Mouse (Mus musculus): ENCODE data around the gene Ifit3. TPM values are rescaled to one million over a fixed set of nuclear protein-coding genes. Genes with fewer than 3 reads are reported as not detected.
"Not testable (repeated sequence)": the region's sequence is repeated elsewhere in the genome, so short reads cannot be mapped to it uniquely, and the experiment has no call there.

Gene Ifit3
- polyA plus RNA-seq (2016; fragmentation: Nextera tagmentation; extraction: Ambion mirVana), result 0.74 and 1.3 TPM in 2 replicates

- not testable (repeated sequence) for H3K36me3 ChIP-seq; H3K27ac ChIP-seq; H3K4me1 ChIP-seq; H3K9ac ChIP-seq; H3K4me3 ChIP-seq; ATAC-seq (ENCODE audit: insufficient number of reproducible peaks, insufficient read depth, low FRiP score, low TSS enrichment); H3K4me2 ChIP-seq (replicated peaks); H3K27me3 ChIP-seq; H3K9me3 ChIP-seq
- 37% methylated on average over 2 of the region's 2 CpGs for WGBS
Measured at GRCm38 (mm10) chr19:34583126-34583766, at the start of gene Ifit3. Gene Ifit3 (plus strand): TSS chr19:34583531.

GRCm38 (mm10) chr19:34539422-34539821, 43.9 kb upstream of the Ifit3 start:
- no peaks in the 10 kb centered on the region for H3K27me3 ChIP-seq
- no peaks in the 10 kb centered on the region for H3K36me3 ChIP-seq
- no peaks in the 10 kb centered on the region for H3K9me3 ChIP-seq
- H3K4me3 ChIP-seq, result no peak overlapping the region
- no peak overlapping the region for H3K9ac ChIP-seq
- ATAC-seq (ENCODE audit: insufficient number of reproducible peaks, insufficient read depth, low FRiP score, low TSS enrichment), result no peak
- no peaks in the 10 kb centered on the region for H3K4me1 ChIP-seq
- no peak overlapping the region for H3K27ac ChIP-seq
- no peak overlapping the region for H3K4me2 ChIP-seq (replicated peaks)
- 94% methylated on average over 1 of the region's 1 CpGs for WGBS

DNA sequence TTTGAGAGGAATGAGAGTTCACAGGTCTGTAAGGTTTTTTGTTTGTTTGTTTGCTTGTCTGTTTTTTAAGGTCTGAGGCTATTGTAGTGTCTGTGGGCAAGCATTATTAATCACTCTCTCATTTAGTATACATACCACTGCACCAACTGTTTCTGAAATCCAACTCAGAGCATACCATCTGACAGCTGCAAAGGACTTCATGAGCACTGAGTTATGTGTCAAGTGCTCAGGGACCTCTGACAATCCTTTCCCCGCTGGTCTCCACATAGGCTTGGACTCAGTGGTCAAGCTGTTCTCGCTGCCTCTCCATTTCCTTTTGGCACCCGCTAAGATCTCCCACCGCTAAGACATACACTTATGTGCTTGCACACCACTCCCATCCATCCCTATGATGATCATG, 37.1 kb upstream of the Ifit3 start:
- Histone ChIP-seq H3K4me1 (no peaks in the 10 kb centered on the region), H3K27me3 (no peaks in the 10 kb centered on the region), H3K9me3 (no peaks in the 10 kb centered on the region), H3K9ac (no peak overlapping the region), H3K4me3 (no peak overlapping the region), H3K4me2 (replicated peaks) (no peak overlapping the region), H3K27ac (no peak overlapping the region), H3K36me3 (no peaks in the 10 kb centered on the region)
- ATAC-seq (ENCODE audit: insufficient number of reproducible peaks, insufficient read depth, low FRiP score, low TSS enrichment), result no peak
- WGBS, result 92% methylated on average over 4 of the region's 4 CpGs

DNA sequence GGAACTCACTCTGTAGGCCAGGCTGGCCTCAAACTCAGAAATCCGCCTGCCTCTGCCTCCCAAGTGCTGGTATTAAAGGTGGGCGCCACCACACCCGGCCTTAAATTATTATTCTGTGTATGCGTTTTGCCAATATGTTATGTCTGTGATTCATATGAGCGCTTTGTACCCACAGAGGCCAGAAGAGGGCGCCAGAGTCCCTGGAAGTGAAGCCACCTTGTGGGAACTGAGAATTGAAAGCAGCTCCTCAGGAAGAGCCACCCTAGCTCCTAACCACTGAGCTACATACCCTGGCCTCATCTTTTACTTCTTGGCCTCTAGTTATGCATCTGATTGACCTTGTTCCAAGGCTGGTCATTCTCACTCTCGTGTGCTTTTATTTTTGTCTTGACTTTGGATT, 35.4 kb upstream of the Ifit3 start:
- no peaks in the 10 kb centered on the region for H3K36me3 ChIP-seq
- peaks cover 12% of the 10 kb centered on the region; the same call in 1 of the 2 replicates for H3K4me1 ChIP-seq
- H3K27me3 ChIP-seq, result no peaks in the 10 kb centered on the region
- H3K4me3 ChIP-seq, result no peak overlapping the region
- no peak overlapping the region for H3K27ac ChIP-seq
- ATAC-seq (ENCODE audit: insufficient number of reproducible peaks, insufficient read depth, low FRiP score, low TSS enrichment), result no peak
- no peaks in the 10 kb centered on the region for H3K9me3 ChIP-seq
- no peak overlapping the region for H3K9ac ChIP-seq
- H3K4me2 ChIP-seq (replicated peaks), result no peak overlapping the region
- WGBS, result 28% methylated on average over 7 of the region's 7 CpGs

DNA sequence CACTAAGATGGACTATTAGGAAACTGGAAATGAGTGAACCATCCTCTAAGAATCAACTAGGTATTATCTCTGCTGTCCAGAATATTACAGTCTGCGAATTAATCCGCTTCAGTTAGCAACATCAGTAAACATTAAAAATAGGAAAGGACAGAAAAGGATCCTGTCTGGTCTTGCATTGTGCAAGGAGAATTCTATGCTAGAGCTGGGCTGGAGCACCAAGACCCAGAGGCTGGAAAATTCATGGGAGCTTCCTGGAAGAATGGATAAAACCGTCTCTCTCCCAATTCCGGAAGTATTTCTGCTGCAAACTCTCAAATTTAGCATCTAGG, 33.2 kb upstream of the Ifit3 start:
- Histone ChIP-seq H3K4me1 (peaks cover 20% of the 10 kb centered on the region; the same call in 1 of the 2 replicates), H3K9ac (no peak overlapping the region), H3K4me2 (replicated peaks) (peak overlapping the region; percentile 50), H3K27ac (no peak overlapping the region), H3K36me3 (no peaks in the 10 kb centered on the region), H3K27me3 (no peaks in the 10 kb centered on the region), H3K4me3 (peak overlapping the region; percentile 40), H3K9me3 (no peaks in the 10 kb centered on the region)
- no peak for ATAC-seq (ENCODE audit: insufficient number of reproducible peaks, insufficient read depth, low FRiP score, low TSS enrichment)
- 33% methylated on average over 4 of the region's 4 CpGs for WGBS

- ATAC-seq (ENCODE audit: insufficient number of reproducible peaks, insufficient read depth, low FRiP score, low TSS enrichment), result peak; percentile 87; the same call in 1 of the 2 replicates
- Histone ChIP-seq H3K36me3 (no peaks in the 10 kb centered on the region), H3K4me2 (replicated peaks) (peak within 1 kb of the TSS; percentile 50)
Measured at GRCm38 (mm10) chr19:34550534-34551223, 32.7 kb upstream of the Ifit3 start, which contains the start of gene Ifit2. Gene Ifit2 (plus strand): TSS chr19:34550694.

GRCm38 (mm10) chr19:34551981-34552380, 31.4 kb upstream of the Ifit3 start:
- no peaks in the 10 kb centered on the region for H3K9me3 ChIP-seq
- no peak for ATAC-seq (ENCODE audit: insufficient number of reproducible peaks, insufficient read depth, low FRiP score, low TSS enrichment)
- no peak overlapping the region for H3K4me3 ChIP-seq
- H3K27me3 ChIP-seq, result no peaks in the 10 kb centered on the region
- peak overlapping the region; percentile 24; the same call in 1 of the 2 replicates for H3K4me2 ChIP-seq (replicated peaks)
- H3K9ac ChIP-seq, result no peak overlapping the region
- H3K36me3 ChIP-seq, result no peaks in the 10 kb centered on the region
- peaks cover 20% of the 10 kb centered on the region; the same call in 1 of the 2 replicates for H3K4me1 ChIP-seq
- H3K27ac ChIP-seq, result peak overlapping the region; percentile 17; the same call in 1 of the 2 replicates
- WGBS, result 51% methylated on average over 5 of the region's 5 CpGs

More at GRCm38 (mm10) chr19:34550534-34551223, 32.7 kb upstream of the Ifit3 start, which contains the start of gene Ifit2:
- no peaks in the 10 kb centered on the region for H3K27me3 ChIP-seq
- peak within 1 kb of the TSS; percentile 37 for H3K27ac ChIP-seq
- peak within 1 kb of the TSS; percentile 40 for H3K4me3 ChIP-seq
- H3K9ac ChIP-seq, result peak within 1 kb of the TSS; percentile 39; the same call in 1 of the 2 replicates
- H3K9me3 ChIP-seq, result no peaks in the 10 kb centered on the region
- H3K4me1 ChIP-seq, result peaks cover 20% of the 10 kb centered on the region; the same call in 1 of the 2 replicates
- 1% methylated on average over 22 of the region's 22 CpGs for WGBS

- Histone ChIP-seq H3K4me2 (replicated peaks) (peak overlapping the region; percentile 1; the same call in 1 of the 2 replicates), H3K27ac (peak overlapping the region; percentile 48)
- ATAC-seq (ENCODE audit: insufficient number of reproducible peaks, insufficient read depth, low FRiP score, low TSS enrichment), result no peak
Measured at GRCm38 (mm10) chr19:34553021-34553420, 30.3 kb upstream of the Ifit3 start.

DNA sequence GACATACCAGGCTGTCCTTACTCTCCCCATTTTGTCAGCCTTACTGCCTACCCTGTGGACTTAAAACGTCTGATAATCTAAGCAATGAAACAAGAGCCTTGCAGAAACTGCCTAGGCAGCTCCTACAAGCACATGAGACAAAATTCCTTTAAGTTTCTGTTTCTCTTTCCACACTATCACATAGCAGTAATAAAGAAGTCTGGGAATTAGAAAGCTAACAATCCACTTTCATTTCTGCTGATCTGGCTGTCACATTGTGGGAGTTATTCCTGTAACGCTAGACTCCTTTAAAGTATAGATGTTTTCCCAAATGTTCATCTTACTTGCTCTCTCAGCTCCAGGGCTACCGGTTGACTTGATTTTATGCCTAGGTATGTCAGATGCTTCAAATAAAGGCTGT, 29.8 kb upstream of the Ifit3 start:
- no peak overlapping the region for H3K4me3 ChIP-seq
- no peak for ATAC-seq (ENCODE audit: insufficient number of reproducible peaks, insufficient read depth, low FRiP score, low TSS enrichment)
- peak overlapping the region; percentile 48; the same call in 1 of the 2 replicates for H3K27ac ChIP-seq
- WGBS, result 34% methylated on average over 3 of the region's 3 CpGs
- no peaks in the 10 kb centered on the region for H3K9me3 ChIP-seq
- no peaks in the 10 kb centered on the region for H3K36me3 ChIP-seq
- peaks cover 20% of the 10 kb centered on the region; the same call in 1 of the 2 replicates for H3K4me1 ChIP-seq
- H3K27me3 ChIP-seq, result no peaks in the 10 kb centered on the region
- no peak overlapping the region for H3K9ac ChIP-seq
- H3K4me2 ChIP-seq (replicated peaks), result peak overlapping the region; percentile 1; the same call in 1 of the 2 replicates

More at GRCm38 (mm10) chr19:34553021-34553420, 30.3 kb upstream of the Ifit3 start:
- no peaks in the 10 kb centered on the region for H3K36me3 ChIP-seq
- H3K4me1 ChIP-seq, result peaks cover 20% of the 10 kb centered on the region; the same call in 1 of the 2 replicates
- no peaks in the 10 kb centered on the region for H3K9me3 ChIP-seq
- no peak overlapping the region for H3K9ac ChIP-seq
- H3K4me3 ChIP-seq, result no peak overlapping the region
- WGBS, result 28% methylated on average over 6 of the region's 6 CpGs
- no peaks in the 10 kb centered on the region for H3K27me3 ChIP-seq

GRCm38 (mm10) chr19:34554061-34554460, 29.3 kb upstream of the Ifit3 start:
- Histone ChIP-seq H3K36me3 (no peaks in the 10 kb centered on the region), H3K9me3 (no peaks in the 10 kb centered on the region), H3K27me3 (no peaks in the 10 kb centered on the region), H3K9ac (no peak overlapping the region), H3K4me3 (no peak overlapping the region), H3K4me1 (peaks cover 20% of the 10 kb centered on the region; the same call in 1 of the 2 replicates), H3K27ac (no peak overlapping the region), H3K4me2 (replicated peaks) (no peak overlapping the region)
- ATAC-seq (ENCODE audit: insufficient number of reproducible peaks, insufficient read depth, low FRiP score, low TSS enrichment), result no peak

GRCm38 (mm10) chr19:34556621-34557020, 26.7 kb upstream of the Ifit3 start:
- Histone ChIP-seq H3K4me1 (peaks cover 20% of the 10 kb centered on the region; the same call in 1 of the 2 replicates), H3K36me3 (no peaks in the 10 kb centered on the region), H3K9me3 (no peaks in the 10 kb centered on the region), H3K4me2 (replicated peaks) (no peak overlapping the region), H3K27ac (no peak overlapping the region), H3K9ac (no peak overlapping the region), H3K27me3 (no peaks in the 10 kb centered on the region), H3K4me3 (no peak overlapping the region)
- no peak for ATAC-seq (ENCODE audit: insufficient number of reproducible peaks, insufficient read depth, low FRiP score, low TSS enrichment)
- 76% methylated on average over 3 of the region's 3 CpGs for WGBS

DNA sequence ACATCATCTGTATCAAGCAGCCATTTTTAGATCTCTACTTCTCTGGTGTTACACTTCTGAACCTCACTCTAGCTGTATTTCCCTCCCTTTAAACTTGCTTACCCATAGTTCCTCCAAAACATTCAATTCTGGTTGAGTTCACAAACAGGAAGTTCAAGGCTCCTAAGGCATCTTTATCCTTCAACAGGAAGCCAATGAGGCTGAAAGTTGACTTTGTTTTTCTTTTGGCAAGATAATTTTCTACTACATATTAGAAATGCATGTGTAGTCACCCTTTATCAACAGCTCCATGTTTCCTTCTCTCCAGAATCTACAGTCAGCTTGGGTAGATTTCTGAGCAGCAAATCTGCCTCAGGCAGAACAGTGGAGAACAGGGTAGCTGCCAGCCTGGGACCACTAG, 20.8 kb upstream of the Ifit3 start:
- Histone ChIP-seq H3K9ac (no peak overlapping the region), H3K36me3 (no peaks in the 10 kb centered on the region), H3K27me3 (no peaks in the 10 kb centered on the region), H3K4me1 (no peaks in the 10 kb centered on the region), H3K4me2 (replicated peaks) (no peak overlapping the region), H3K9me3 (no peaks in the 10 kb centered on the region), H3K27ac (no peak overlapping the region), H3K4me3 (no peak overlapping the region)
- ATAC-seq (ENCODE audit: insufficient number of reproducible peaks, insufficient read depth, low FRiP score, low TSS enrichment), result no peak

All from embryonic facial prominence, embryonic 12.5 days (tissue).